Mouse (Mus musculus) thymus, adult 2 months (tissue): Measurements from ENCODE around the gene Apbb2.

ENCODE experiments used
- CTCF ChIP-seq: fragments of 200-500 bp; IDR thresholded peaks from 2 replicates; pipeline ENCODE4 v1.5.1; 2012; ENCODE audit warnings: mild to moderate bottlenecking, control low read depth, low read length, moderate library complexity, borderline replicate concordance; ENCODE audit not compliant: control insufficient read depth, poor library complexity, insufficient read depth; ENCODE audit errors: extremely low read depth
- POLR2A ChIP-seq: fragments of 200-500 bp; IDR thresholded peaks from 2 replicates; pipeline ENCODE4 v1.6.1; 2012; ENCODE audit warnings: mild to moderate bottlenecking, low read length, control low read depth, moderate library complexity; ENCODE audit not compliant: control insufficient read depth, poor library complexity, insufficient read depth; ENCODE audit errors: extremely low read depth

GRCm38 (mm10) chr5:66323131-66323530, 295.5 kb downstream of the Apbb2 start:
- no peak for TF ChIP-seq POLR2A
- TF ChIP-seq CTCF = no peak
